Mouse (Mus musculus): ENCODE data around the gene Kri1.

DNA sequence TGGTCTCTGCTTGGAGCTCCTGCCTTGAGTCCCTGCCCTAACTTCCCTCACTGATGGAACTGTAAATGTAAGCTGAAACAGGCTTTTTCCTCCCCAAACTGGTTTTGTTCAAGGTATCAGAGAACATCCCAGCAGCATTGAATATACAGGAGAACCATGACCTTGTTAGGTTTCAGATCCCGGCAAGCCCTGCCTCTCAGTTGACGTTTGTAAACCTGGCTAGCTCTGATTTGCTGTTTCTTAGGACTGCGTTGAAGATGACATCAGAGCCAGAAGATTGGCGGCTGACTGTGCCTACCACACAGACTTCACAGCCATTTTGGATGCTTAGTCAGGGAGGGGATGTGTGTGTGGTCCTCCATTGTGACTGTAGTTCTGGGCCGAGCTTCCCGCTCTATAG, 63.9 kb downstream of the Kri1 start:
- TF ChIP-seq CTCF (IDR thresholded peaks at IDR 0.05; ENCODE audit: extremely low read depth, insufficient read length, insufficient replicate concordance, low read depth, low read length) (no peak), POLR2A (IDR thresholded peaks at IDR 0.05; ENCODE audit: low read depth, low read length) (no peak)

Measured in small intestine, adult 2 months (tissue).